Mouse (Mus musculus) mesoderm, embryonic 11.5 days (tissue): ENCODE results near the gene Mitf.

Source experiments
- DNase-seq: peaks from one replicate; pipeline ENCODE4 v3.0.0-alpha.2; 2012; ENCODE audit warnings: low read depth, low spot score

Gene Mitf

DNA sequence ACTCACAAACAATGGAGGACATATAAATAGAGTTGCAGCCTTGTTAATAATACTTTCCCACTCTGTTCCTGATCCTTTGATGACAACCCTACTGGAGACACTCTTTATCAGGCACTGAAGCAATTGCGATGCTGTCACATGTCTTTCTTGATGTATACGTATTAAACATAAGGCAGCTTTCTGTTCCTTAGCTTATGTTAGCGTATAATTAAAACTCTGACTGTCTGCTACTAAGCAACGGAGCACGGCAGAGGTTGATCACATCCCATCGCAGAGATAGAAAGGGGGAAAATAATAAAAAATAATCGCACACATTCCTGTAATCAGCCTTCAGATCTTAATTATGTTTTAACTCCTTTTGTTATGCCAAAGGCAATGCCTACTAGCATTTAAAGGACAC is 234.9 kb downstream of the Mitf start:
- DNase-seq, result no peak

- peak; percentile 20 for DNase-seq
Measured at GRCm38 (mm10) chr6:98046295-98047108, 239.7 kb downstream of the Mitf start.

DNA sequence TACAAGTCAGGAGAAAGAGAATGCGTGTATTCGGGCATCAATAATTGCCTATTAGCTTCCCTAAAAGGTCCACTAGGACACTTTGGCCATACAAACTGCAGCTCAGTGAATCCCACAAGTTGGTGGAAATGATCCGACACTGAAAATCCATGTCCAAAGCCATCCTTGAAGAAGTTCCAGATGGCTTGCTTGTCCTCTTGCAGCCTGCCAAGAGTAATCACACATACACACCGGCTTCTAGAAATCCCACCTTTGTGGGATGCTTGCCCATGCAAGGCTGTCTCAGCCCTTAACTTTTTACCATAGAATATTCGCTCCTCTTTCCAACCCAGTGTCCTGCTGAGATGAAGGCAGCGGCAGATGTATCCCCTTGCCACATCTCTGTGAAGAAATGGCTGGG is 240.9 kb downstream of the Mitf start:
- no peak for DNase-seq

DNA sequence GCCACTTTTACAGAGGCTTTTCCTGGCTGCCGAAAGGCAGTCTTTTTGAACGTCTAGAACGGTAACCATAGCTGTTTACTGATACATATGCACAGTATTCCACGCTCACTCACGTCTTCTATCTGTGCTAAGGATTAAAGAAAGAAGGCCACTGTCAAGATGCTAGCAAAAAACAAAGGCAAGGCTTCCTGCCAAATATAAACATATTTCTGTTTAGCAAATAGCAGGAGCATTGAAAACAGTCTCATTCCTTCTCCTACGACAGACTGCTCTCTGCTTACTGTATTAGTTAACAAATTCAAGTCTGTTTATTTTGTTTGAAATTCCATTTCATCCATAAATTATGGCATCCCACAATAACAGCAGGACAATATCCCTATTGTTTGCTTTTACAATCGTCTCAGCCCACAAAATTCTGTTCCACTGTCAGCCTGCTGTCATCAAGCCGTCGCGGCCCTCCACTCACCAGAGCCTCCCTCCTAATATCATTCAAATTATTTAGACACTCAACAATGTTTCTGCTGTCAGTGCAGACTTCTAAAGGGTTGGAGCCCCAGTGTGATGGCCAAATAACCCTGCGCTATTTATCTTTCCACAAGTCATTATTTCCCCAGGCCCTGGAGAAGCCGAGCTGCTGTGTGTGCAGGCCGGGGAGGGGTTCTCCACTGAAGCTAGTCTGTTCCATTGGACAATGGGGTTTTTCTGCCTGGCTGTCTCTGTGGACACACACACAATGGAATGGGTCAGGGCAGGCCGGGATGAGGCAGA is 242.0 kb downstream of the Mitf start:
- DNase-seq, result peak; percentile 75

DNA sequence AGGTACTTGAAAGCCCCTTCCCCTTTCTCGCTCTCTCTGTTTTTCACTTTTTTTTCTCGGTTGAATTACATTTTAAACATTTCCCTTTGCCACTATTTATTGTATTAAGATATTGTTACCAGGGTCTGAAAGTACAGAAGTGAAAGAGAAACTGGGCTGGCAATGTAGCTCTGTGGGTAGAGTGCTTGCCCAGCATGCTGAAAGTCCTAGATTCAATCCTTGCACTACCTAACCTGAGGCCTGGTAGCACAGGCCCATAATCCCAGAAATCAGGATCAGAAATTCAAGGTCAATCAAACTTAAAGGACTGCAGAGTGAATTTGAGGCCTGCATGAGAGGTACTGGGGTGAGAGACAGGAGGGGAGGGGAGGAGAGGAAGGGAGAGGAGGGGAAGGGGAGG is 242.7 kb downstream of the Mitf start:
- no peak for DNase-seq

DNA sequence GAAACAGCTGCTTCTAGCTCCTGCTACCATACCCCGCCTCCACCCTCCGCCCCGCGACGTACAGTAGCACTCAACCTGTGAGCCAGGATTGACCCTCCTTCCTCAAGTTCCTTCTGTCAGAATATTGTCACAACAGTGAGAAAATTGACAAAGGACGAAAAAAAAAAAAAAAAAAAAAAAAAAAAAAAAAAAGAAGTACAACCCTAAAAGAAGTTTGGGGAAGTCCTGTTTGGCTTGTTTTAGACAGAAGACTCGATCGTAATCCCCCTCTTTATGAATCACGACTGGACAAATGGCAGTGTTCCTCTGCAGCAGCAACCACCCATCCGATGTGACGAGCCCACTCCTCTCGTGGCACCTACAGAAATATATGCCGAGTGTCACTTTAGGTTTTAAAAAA is 255.0 kb downstream of the Mitf start:
- DNase-seq, result no peak

GRCm38 (mm10) chr6:98064926-98065325 is 258.1 kb downstream of the Mitf start:
- DNase-seq, result no peak

- no peak for DNase-seq
Measured at GRCm38 (mm10) chr6:98066420-98066819, 259.6 kb downstream of the Mitf start.
